Mouse (Mus musculus): ENCODE measurements at regions not wholly inside any gene's neighbourhood (a gene's known extent, or its start where the extent isn't known, plus 50 kb on each side); places are given as distances from the start of the nearest gene placed in this dataset.

DNA sequence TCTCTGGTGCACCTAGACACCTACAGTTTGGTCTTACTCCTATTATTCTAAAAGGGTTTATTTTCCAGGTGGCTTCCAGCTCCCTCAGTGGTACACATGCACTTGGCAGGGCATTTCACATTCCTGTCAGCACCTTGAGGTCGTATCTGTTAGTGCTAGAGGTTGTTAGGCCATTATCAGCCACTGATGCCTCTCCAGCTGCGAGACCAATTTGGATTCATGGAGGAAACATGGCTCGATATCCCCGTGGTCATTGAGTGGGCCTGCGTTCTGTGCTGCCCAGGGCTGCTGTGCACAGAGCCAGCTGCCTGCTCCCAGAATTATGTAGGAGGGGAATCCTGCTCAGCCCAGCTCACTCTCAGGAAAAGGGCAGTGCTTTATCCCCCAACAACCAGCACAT lies 60.1 kb upstream of the Irx1 start:
- no peak for DNase-seq (ENCODE audit: extremely low spot score in 1 of 2, low spot score in 2 of 2)
- intact Hi-C loops (cut with DNase I), result no loop called here

DNA sequence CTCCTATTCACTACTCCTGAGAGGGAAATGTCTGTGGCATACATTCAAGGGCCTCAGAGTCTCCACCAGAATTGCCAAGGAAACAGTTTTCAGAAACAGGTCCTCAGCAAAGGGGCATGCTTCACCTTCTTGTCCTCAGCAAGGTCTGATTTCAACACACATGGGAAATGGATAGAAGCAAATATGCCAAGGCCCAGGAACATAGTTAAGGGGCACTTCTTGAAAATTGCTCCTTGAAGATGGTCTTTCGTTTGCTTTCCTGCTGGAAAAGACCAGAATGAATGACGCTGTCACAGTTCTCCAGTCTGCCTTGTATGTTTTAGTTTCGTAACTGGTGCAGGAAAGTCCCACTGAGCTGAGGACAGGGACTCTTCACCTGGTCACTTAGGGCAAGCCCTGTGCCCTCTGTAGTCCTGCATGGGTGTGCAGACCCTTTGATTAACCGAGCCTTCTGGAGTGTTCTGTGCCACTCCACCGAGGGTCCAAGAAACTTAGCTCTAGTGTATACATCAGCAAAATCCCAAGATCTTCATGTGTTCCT lies 80.5 kb upstream of the Irx1 start:
- intact Hi-C loops (cut with DNase I), result no loop called here
- DNase-seq (ENCODE audit: extremely low spot score in 1 of 2, low spot score in 2 of 2), result no peak

DNA sequence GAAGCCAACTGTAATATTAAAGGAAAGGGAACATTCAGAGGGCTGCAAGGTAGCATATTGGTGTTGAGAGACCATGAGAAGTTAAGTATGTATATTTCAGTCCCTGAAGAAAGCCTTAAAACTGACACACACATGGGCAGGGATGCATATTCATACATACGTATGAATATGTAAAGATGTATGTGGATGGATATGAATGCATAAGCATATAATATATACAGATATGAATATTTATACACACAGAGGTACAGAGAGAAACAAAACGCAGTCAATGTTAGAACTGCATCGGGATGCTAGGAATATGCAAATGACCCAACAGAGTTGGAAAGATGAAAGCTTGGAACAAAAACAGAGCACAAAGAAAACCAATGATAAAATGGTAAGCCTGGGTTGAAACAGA lies 92.9 kb upstream of the Irx1 start:
- DNase-seq (ENCODE audit: extremely low spot score in 1 of 2, low spot score in 2 of 2), result no peak
- intact Hi-C loops (cut with DNase I), result no loop called here

DNA sequence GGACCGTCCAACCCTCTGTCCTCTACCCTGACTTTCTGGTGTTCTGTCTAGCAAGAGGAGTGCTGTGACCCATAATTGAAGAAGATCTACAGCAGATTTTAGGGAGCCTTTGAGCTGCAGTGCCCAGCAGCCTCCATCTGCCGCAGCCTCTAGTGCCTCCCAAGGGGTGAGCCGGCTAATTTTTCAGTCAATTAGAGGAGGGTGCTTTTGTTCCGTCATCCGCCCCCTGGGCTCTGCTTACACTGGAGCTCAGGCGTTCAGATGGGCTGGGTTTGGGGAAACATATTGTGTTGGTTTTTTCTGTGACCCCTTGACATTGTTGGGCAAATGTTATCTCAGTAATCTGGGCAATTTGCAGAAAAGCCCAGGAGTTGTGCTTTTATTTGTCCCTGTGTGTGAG lies 98.1 kb upstream of the Irx1 start:
- intact Hi-C loops (cut with DNase I), result no loop called here
- no peak for DNase-seq (ENCODE audit: extremely low spot score in 1 of 2, low spot score in 2 of 2)

DNA sequence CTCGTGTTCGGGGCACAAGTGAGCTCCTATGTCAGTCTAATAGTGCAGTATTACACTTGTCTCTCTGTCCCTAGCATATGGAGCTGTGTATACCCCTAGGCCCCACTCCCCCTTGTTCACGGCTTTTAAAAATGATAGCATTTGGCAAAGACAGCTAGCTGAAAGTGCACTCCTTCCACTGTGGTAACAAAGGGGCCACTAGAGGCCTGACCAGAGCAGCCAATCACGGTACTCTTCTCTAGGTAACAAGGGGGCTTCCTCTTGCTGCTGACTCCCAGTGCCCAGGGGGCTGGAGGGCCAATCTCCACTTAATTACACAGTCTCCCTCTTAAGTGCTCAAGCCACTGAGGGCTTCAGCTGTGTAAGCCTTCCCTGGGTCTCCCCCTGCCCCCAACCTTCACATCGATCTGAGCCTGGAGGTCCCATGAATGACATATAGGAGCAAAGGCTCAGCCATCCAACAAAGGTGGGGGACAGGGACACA lies 99.8 kb upstream of the Irx1 start:
- intact Hi-C loops (cut with DNase I), result no loop called here
- no peak for DNase-seq (ENCODE audit: extremely low spot score in 1 of 2, low spot score in 2 of 2)

DNA sequence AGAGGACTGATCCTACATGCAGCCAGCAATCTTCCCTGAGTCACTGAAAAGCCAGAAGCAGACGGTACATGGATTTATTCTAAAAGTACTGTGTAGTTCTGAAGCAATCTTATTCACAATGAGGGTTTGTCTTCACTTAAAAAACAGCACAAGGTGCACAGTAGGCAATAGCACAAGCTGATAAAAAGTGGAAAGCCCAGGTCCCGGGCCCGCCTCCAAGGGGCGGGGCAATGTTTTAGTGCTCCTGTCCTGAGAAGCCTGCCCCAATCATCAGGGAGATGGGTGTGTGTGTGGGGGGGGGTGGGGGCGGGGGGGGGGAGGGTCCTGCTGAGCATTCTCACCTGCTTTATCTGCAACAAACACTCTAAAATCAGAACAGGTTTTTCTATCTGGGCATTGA lies 133.1 kb upstream of the Irx1 start:
- DNase-seq (ENCODE audit: extremely low spot score in 1 of 2, low spot score in 2 of 2), result no peak
- intact Hi-C loops (cut with DNase I), result no loop called here

DNA sequence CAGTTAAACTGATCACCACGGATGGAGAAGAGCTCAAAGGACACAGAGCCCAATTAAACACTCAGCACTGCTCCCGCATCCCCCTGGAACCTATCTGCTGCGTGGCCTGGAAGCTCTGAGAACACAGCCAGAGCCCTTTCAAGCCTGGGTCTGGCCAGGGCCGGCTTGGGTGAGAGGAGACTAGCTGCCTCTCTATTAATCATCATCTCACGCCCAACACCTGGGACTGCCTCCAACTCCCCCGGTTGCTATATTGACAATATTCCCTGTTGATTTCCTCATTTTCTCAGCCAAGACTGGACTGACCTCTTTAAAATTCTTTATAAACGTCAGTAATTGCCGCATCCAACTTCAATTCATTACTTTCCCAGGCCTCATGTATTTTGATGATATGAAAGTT lies 133.7 kb upstream of the Irx1 start:
- DNase-seq (ENCODE audit: extremely low spot score in 1 of 2, low spot score in 2 of 2), result no peak
- intact Hi-C loops (cut with DNase I), result no loop called here

DNA sequence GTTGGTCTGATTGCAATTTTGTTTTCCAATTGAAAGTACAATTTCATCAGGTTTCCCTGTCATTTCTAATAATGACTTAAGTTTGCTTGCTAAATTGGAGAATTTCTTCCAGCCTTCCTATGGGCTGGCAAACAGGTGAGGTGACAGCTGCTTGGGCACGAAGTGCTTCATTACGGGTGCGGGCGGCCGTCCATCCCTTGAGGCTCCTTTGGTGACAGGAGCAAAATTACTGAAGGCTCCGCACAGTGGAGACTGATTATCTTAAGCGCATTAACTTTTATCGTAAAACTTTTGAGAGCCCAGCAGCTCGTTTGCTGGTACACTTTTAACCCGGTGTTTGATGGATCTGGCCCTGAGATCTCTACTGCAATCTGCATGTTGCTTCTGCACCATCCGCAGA lies 134.3 kb upstream of the Irx1 start:
- intact Hi-C loops (cut with DNase I), result no loop called here
- no peak for DNase-seq (ENCODE audit: extremely low spot score in 1 of 2, low spot score in 2 of 2)

DNA sequence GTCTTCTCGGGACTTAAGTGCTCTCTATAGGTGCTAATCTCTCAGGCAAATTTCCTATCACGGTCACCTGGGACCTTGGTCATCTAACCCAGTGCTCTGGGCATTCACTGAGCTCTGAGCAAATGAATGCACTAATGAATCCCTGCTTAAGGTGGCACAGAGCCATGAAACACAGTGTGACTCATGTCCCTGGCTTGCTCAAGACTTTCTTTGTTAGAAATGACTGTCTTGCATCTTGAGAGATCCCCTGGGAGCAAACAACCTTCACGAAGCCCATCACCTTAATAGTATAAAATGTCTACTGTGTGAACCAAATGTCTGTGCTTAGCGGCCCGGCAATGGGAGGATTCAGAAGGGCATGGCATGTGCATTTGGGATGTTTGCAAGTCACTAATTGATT lies 137.2 kb upstream of the Irx1 start:
- intact Hi-C loops (cut with DNase I), result no loop called here
- DNase-seq (ENCODE audit: extremely low spot score in 1 of 2, low spot score in 2 of 2), result no peak

DNA sequence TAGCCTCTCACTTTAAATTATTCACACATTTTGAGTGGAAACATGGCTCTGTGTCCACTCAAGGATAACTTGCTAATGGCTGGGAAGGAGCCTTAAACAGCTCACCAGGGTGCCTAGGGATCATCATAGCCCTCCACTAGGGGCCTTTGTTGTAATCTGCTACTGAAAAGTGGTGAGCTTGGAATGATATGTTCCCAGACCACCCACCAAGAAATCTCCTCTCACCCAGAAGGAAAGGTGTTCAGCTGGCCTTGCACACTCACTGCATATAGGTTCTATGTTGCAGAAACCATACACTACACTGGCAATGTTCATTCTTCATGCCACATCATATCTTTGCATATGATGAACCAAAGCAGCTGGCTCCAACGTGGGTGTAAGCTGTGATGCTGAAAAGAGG lies 145.1 kb upstream of the Irx1 start:
- no peak for DNase-seq (ENCODE audit: extremely low spot score in 1 of 2, low spot score in 2 of 2)
- intact Hi-C loops (cut with DNase I), result no loop called here

DNA sequence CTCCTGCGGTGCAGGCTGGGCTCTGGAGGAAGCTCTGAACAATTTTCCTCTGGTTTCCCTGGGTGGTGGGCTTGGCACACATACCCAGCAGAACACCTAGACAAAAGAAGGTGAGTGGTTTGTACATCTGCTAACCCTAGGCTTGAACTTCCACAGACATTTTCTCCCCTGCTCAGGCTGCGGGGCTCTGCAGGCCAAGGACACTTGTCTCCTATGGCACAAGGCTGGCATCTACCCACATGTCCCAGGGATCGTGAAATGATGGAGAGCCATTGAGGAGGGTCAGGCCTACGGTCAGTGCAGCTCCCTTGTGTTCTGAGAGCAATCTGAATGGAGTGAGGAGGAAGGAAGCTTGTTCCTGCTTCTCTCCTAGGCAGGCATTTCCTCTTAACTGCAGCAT lies 150.4 kb upstream of the Irx1 start:
- intact Hi-C loops (cut with DNase I), result no loop called here
- no peak for DNase-seq (ENCODE audit: extremely low spot score in 1 of 2, low spot score in 2 of 2)

DNA sequence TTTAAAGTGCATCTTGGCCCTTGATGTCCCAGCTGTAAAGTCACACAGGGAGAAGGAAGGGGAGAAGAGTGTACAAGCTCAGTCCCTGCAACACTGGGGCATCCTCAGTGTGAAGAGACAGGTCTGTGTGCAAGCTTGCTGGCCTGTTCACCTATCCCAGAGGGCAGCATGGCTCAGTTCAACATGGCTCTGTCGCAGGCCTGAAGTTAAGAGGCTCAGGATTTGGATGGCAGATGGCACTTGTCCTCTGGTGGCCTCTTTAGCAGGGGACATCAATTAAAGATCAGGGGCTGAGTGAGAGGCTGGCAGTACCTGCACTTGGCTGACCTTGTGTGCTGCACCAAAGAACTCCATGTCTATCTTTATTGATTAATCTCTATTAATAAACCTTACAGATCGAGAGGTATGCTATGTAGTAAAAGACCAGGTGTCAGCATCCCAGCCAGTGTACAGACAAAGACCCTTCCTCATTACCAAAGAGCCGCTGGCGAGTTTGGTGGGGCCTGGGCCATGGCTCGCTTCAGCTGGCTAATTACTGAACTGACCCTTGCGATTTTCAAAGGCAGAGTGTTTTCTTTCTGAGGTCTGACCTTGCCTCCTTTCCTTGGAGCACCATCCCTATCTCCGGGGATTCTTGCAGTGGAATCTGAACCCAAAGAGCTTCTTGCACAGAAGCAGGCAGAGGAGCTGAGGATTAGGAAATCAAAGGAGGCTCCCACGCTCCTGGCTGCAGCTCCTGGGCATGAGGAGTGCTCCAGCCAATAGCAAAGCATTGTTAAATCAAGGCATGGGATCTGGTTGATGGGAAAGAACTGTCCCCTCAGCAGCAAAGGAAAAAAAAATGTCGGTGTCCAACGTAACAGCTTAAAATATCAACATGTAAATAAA lies 151.5 kb upstream of the Irx1 start:
- intact Hi-C loops (cut with DNase I), result no loop called here
- no peak for DNase-seq (ENCODE audit: extremely low spot score in 1 of 2, low spot score in 2 of 2)

DNA sequence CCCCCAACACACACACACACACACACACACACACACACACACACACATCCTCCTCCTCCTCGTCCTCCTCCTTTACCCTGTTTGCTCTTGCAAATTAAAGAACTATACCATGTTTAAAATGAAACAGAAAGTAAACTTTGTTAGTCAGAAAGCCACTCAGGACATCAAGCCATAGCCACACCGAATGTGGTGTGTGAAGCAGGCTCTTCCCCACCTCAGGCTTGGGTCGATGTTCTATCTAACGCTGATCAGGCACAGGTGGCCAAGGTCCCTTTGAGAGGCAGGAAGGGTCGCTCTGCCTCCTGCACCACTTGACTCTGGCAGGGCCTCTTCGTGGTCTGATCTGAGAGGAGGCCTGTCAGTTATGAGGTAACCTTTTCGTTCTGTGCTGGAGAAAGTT lies 156.9 kb upstream of the Irx1 start:
- intact Hi-C loops (cut with DNase I), result no loop called here
- DNase-seq (ENCODE audit: extremely low spot score in 1 of 2, low spot score in 2 of 2), result no peak

DNA sequence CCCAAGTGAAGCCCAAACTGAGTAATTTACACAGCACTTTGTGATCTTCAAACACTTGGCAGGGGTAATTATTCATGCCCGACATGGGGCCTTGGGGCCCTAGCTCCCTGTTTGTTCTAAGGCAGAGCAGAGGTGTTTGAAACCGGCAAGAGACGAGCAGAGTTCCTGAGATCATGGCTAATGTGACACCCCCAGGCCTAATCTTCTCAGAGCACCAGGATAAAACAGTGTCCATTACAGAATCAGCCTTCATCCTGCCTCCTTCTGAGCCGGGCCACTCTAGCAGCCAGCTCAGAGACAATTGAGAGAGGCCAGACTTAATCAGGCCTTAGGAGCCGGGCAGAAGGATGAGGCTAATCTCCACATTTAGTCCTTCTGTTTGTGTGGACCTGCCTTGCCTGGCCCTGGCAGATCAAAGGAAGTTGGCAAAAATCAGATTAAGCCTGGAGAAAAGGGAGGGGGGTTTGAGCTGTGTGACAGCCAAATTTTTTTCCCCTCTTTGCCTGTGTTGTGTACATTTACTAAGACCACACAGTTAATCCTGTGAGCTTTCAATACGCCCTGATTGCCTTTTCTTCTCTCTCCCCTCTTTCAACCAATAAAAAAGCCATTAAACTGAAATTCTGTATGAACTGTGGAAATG lies 157.5 kb upstream of the Irx1 start:
- intact Hi-C loops (cut with DNase I), result no loop called here
- no peak for DNase-seq (ENCODE audit: extremely low spot score in 1 of 2, low spot score in 2 of 2)

DNA sequence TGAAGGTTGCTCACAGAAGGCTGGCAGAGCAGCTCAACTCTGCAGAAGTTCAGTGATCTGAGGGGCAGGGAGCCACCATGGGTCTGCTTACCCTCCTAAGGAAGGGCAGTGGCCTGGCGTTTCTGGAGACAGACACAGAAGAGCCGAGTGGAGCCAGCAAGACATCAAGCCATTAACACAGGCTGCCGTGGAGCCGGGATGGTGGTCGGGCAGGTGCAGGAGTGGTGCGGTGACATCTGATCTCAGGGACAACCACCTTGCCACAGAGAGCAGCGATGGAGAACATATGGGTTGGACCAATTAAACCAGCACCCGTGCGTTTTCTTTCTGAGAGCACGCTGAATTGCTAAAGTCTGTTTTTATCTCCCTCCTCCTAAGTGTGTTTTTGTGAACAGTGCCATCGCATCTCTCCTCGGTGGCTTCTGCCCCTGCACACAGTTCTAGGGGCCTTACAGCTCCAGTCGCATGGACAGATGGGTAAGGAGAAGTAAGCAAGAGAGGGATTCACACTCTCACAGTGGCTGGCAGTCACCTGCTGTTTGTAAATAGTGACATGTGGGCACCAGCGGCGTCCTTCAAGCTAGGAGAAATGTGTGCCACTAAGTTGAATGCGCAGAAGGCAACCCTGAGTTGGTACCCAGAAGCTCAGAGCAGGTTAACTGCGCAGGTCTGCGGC lies 158.2 kb upstream of the Irx1 start:
- DNase-seq (ENCODE audit: extremely low spot score in 1 of 2, low spot score in 2 of 2), result no peak
- intact Hi-C loops (cut with DNase I), result no loop called here

DNA sequence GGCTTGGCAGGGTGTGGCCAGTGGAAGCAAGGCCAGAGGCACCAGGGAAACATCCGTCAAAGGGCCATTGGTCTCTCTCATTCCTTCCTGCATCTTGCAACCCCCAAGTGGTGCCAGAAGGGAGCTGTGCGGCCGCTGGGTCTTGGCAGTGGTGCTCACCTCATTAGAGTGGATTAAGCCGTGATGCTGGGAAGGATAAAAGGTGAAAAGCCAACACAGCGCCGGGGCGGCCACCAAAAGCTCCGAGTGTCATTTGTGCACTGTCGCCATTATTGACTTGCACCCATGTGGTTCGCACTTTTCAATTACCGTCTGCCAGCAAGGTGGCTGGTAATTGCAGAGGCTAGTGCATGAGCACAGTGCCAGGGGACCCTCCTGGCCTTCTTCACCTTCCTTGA lies 158.7 kb upstream of the Irx1 start:
- intact Hi-C loops (cut with DNase I), result no loop called here
- DNase-seq (ENCODE audit: extremely low spot score in 1 of 2, low spot score in 2 of 2), result no peak

DNA sequence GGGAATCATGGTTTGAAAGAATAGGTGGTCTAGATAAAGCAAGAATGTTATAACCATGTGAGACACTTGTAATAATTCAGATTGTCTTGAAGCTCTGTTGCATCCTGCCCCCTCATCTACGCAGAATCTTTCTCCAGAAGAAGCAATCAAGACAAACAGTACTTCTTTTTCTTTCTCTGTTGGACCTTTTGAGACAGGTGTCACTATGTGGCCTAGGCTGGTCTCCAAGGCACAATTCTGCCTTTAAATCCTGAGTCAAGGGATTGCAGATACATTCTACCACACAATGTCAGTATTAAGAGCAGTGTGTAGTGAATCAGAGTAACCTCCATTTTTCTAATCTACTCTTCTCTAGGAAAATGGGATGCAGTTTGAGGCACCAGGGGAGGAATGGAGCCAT lies 164.8 kb upstream of the Irx1 start:
- DNase-seq (ENCODE audit: extremely low spot score in 1 of 2, low spot score in 2 of 2), result no peak
- intact Hi-C loops (cut with DNase I), result no loop called here

DNA sequence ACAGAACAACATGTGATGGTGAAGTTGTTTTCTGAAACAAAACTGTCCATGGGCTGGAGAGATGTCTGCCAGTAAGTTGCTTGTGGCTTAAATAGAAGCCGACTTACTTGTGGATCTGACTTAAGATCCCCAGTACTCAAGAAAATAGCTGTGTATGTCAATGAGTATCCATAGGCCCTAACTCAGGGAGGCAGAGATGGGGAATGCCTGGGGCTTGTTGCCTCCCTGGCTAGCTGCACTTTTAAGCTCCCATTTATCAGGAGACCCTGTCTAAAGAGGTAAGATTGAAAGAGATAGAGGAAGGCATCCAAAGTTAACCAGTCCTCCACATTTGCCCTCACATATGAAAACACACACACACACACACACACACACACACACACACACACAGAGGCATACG lies 167.8 kb upstream of the Irx1 start:
- DNase-seq (ENCODE audit: extremely low spot score in 1 of 2, low spot score in 2 of 2), result no peak
- intact Hi-C loops (cut with DNase I), result no loop called here

DNA sequence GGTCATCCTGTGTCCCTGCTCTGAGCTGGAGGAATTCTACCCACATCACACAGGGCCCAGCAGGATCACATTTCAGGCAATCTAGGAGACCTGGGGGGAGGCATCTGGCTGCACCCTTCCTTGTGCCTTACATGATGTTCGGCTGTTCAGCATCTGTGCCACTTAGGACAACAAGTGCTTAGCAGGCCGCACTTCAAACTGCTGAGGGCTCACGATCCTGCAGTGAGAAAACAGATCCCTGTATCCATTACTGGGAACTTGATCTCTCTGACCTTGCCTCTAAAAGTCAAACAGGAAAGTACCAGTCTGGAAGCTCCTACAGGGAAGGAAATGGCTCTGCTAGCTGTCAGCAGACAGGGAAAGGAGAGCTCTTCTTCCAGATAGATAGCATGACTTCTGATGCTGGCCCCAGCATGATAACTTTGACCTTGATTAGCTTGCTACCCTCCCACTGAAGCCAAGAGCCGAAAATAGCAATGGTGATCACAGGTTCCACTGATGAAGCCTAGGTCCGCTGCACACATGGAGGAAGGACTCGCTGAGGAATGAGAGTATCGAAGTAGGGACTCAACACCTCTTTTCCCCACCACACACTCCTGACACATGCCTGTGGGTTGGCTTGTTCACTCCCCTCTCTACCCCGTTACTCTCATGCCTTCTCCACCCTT lies 170.7 kb upstream of the Irx1 start:
- no peak for DNase-seq (ENCODE audit: extremely low spot score in 1 of 2, low spot score in 2 of 2)
- intact Hi-C loops (cut with DNase I), result no loop called here
